Mouse (Mus musculus) ovary, adult 18-20 months (tissue): ENCODE data around the gene Kctd7.

ENCODE experiments used
- DNase-seq: peaks from one replicate; pipeline ENCODE4 v3.0.0; 2022; ENCODE audit warnings: low spot score, mixed read lengths

Gene Kctd7

DNA sequence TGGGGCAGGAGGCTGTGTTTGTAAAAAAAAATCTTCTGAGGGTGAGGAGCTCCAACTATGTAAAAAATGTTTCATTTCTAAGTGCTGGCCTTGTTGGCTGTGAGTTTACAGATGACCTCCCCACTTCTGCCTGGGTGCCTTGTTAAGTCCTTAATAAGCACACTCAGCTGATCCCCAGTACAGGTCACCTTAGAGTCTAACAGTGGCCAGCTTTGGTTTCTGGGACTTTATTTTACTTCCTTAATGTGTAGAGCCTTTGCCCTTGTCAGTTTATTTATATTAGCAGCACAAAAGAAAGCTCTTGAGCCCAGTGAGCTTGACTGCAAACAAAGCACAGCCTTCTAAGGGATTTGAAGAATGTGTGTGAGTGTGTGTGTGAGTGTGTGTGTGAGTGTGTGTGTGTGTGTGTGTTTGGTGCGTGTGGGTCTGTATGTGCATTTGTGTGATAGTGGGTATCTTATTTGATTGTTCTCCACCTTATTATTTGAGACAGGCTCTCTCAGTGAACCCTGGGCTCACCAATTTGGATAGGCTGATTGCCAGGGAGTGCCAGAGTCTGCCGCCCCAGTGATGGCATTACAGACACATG is 47.8 kb downstream of the Kctd7 start:
- DNase-seq = no peak

DNA sequence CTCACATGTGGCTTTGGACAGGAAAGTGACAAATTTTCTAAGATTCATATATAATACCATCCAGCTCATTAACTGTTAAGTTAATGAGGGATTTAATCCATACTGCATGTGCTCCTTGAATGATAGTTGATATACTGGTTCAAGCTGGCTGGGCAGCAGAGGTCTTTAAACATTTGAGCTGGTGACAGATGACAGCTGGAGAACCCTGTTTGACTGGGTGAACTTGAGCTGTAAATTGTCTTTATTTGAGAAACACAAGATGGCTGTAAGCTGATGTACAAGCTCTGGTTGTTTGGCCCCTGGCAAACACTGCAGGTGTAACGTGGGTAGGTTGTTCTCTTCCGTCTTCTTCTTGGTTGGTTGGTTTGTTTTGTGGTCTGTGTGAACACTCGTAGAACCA is 49.1 kb downstream of the Kctd7 start:
- DNase-seq = no peak

DNA sequence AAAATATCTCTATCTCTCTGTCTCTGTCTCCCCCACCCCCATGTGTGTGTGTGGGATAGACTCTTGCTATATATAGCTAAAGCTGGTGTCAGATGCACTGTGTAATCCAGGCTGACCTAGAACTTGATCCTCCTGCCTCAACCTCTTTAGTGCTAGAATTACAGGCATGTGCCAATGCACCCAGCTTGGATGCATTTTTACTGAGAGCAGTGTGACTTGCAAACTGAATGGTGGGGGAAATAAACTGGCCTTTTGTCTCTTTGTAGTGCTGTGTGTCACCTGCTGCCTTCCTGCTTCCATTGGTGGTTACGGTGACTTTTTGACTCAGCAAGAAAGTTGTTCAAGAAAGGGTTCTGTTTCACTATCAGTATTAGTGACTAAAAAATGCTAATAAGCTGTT is 51.6 kb downstream of the Kctd7 start:
- no peak for DNase-seq

GRCm38 (mm10) chr5:130197454-130197853 is 52.8 kb downstream of the Kctd7 start:
- no peak for DNase-seq

DNA sequence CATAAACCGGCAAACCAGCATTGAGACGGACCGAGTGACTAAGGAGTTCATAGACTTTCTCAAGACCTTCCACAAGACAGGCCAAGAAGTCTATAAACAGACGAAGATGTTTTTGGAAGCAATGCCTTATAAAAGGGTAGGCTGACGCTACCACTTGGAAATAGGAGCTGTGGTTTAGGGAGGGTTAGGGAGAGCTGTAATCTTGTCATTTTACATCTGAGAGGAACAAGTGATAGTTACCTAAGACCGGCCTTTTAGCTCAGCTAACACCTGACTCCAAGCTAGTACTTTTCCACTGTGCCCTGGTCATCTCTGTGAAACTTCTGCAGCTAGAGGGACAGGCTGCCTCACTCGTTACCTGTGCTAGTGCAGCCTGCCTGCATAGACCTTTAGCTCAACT is 53.3 kb downstream of the Kctd7 start:
- DNase-seq = no peak

GRCm38 (mm10) chr5:130200233-130201029 is 55.8 kb downstream of the Kctd7 start:
- DNase-seq = no peak

DNA sequence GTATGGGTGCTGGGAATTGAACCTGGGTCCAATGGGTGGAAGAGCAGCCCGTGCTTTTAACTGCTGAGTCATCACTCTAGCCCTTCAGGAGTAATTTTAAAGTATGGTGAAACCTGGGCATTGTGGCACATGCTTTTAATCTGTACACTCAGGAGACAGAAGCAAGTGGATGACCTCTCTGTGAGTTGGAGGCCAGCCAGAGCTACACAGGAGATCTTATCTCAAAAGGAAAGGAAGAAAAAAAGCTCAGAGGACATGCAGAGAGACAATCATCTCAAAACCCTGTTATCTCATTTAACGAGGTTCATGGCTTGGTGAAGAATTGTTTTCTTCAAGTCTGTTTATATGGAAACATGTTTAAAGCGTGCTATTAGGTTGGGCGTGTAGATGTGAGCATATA is 59.3 kb downstream of the Kctd7 start:
- DNase-seq = no peak

DNA sequence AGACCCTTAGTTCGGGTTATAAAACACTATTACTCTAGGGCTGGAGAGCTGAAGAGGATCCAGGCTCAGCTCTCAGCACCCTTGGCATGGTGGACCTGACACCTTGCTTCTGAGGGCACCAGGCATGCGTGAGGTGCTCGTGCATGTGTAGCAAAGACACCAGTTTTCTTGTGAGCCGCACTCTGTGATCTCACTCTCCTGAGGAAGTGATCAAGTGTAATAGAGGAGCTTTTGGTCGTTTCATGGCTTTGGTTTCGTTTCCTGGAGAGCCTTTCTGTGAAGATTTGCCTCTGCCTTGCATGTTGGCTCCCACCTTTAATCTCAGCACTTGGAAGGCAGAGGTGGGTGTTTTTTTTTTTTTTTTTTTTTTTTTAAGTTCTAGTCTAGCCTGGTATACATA is 59.9 kb downstream of the Kctd7 start:
- no peak for DNase-seq
